Mouse (Mus musculus): ENCODE measurements around the gene Siva1. TPM values are rescaled to one million over a fixed set of nuclear protein-coding genes. Genes with fewer than 3 reads are reported as not detected.

The Siva1 gene
- polyA plus RNA-seq, 1 experiment from 2014 or later: 281 TPM

GRCm38 (mm10) chr12:112628197-112628596 is 16.3 kb upstream of the Siva1 start:
- Histone ChIP-seq H3K27ac (no peak overlapping the region), H3K27me3 (ENCODE audit: insufficient read depth, poor library complexity, severe bottlenecking) (peaks cover 8% of the 10 kb centered on the region; the same call in 1 of the 2 replicates), H3K4me1 (replicated peaks) (peaks cover 52% of the 10 kb centered on the region), H3K36me3 (no peaks in the 10 kb centered on the region), H3K9me3 (no peaks in the 10 kb centered on the region), H3K4me3 (no peak overlapping the region)
- WGBS: 85% methylated on average over 6 of the region's 6 CpGs
- DNase-seq (ENCODE audit: low spot score): no peak

GRCm38 (mm10) chr12:112628928-112629721 is 15.4 kb upstream of the Siva1 start:
- H3K4me3 ChIP-seq: peak overlapping the region; percentile 35
- H3K9me3 ChIP-seq: no peaks in the 10 kb centered on the region
- 39% methylated on average over 19 of the region's 19 CpGs for WGBS
- peaks cover 52% of the 10 kb centered on the region for H3K4me1 ChIP-seq (replicated peaks)
- DNase-seq (ENCODE audit: low spot score): peak; percentile 69
- no peaks in the 10 kb centered on the region for H3K36me3 ChIP-seq
- 0 out of 2 replicates have a peak, but pooled peaks cover 4% of the 10 kb centered on the region for H3K27me3 ChIP-seq (ENCODE audit: insufficient read depth, poor library complexity, severe bottlenecking)
- H3K27ac ChIP-seq: peak overlapping the region; percentile 46; the same call in 1 of the 2 replicates

- DNase-seq (ENCODE audit: low spot score): no peak
- Histone ChIP-seq H3K9me3 (no peaks in the 10 kb centered on the region), H3K36me3 (no peaks in the 10 kb centered on the region), H3K4me3 (no peak overlapping the region), H3K27me3 (ENCODE audit: insufficient read depth, poor library complexity, severe bottlenecking) (0 out of 2 replicates have a peak, but pooled peaks cover 4% of the 10 kb centered on the region), H3K27ac (no peak overlapping the region), H3K4me1 (replicated peaks) (peaks cover 48% of the 10 kb centered on the region)
- 93% methylated on average over 12 of the region's 12 CpGs for WGBS
These were observed 14.4 kb upstream of the Siva1 start for GRCm38 (mm10) chr12:112630029-112630428.

- no peak for DNase-seq (ENCODE audit: low spot score)
- Histone ChIP-seq H3K4me3 (no peak overlapping the region), H3K27ac (no peak overlapping the region), H3K27me3 (ENCODE audit: insufficient read depth, poor library complexity, severe bottlenecking) (0 out of 2 replicates have a peak, but pooled peaks cover 4% of the 10 kb centered on the region), H3K36me3 (no peaks in the 10 kb centered on the region), H3K4me1 (replicated peaks) (peaks cover 48% of the 10 kb centered on the region), H3K9me3 (no peaks in the 10 kb centered on the region)
- 83% methylated on average over 5 of the region's 5 CpGs for WGBS
These were observed 13.7 kb upstream of the Siva1 start for GRCm38 (mm10) chr12:112630796-112631195.

GRCm38 (mm10) chr12:112631472-112631871 is 13.0 kb upstream of the Siva1 start:
- no peak for DNase-seq (ENCODE audit: low spot score)
- 53% methylated on average over 1 of the region's 1 CpGs for WGBS

GRCm38 (mm10) chr12:112632084-112632777 is 12.2 kb upstream of the Siva1 start:
- WGBS: 74% methylated on average over 11 of the region's 11 CpGs
- no peak for DNase-seq (ENCODE audit: low spot score)
- Histone ChIP-seq H3K4me1 (replicated peaks) (peaks cover 38% of the 10 kb centered on the region), H3K36me3 (no peaks in the 10 kb centered on the region), H3K27ac (0 out of 2 replicates have a peak overlapping the region, but pooled peaks have one; percentile 62), H3K4me3 (no peak overlapping the region), H3K9me3 (no peaks in the 10 kb centered on the region), H3K27me3 (ENCODE audit: insufficient read depth, poor library complexity, severe bottlenecking) (0 out of 2 replicates have a peak, but pooled peaks cover 4% of the 10 kb centered on the region)

More at GRCm38 (mm10) chr12:112631472-112631871, 13.0 kb upstream of the Siva1 start:
- H3K4me1 ChIP-seq (replicated peaks): peaks cover 44% of the 10 kb centered on the region
- H3K27ac ChIP-seq: no peak overlapping the region
- H3K27me3 ChIP-seq (ENCODE audit: insufficient read depth, poor library complexity, severe bottlenecking): 0 out of 2 replicates have a peak, but pooled peaks cover 4% of the 10 kb centered on the region
- H3K36me3 ChIP-seq: no peaks in the 10 kb centered on the region
- no peaks in the 10 kb centered on the region for H3K9me3 ChIP-seq
- H3K4me3 ChIP-seq: no peak overlapping the region

- Histone ChIP-seq H3K4me3 (no peak overlapping the region), H3K36me3 (no peaks in the 10 kb centered on the region), H3K4me1 (replicated peaks) (peaks cover 38% of the 10 kb centered on the region), H3K27me3 (ENCODE audit: insufficient read depth, poor library complexity, severe bottlenecking) (0 out of 2 replicates have a peak, but pooled peaks cover 4% of the 10 kb centered on the region), H3K9me3 (no peaks in the 10 kb centered on the region), H3K27ac (0 out of 2 replicates have a peak overlapping the region, but pooled peaks have one; percentile 1)
- no peak for DNase-seq (ENCODE audit: low spot score)
- 86% methylated on average over 5 of the region's 5 CpGs for whole genome bisulfite sequencing
These were observed 11.6 kb upstream of the Siva1 start for GRCm38 (mm10) chr12:112632907-112633306.

GRCm38 (mm10) chr12:112633686-112634085 is 10.8 kb upstream of the Siva1 start:
- Histone ChIP-seq H3K36me3 (no peaks in the 10 kb centered on the region), H3K4me1 (replicated peaks) (peaks cover 30% of the 10 kb centered on the region), H3K4me3 (no peak overlapping the region), H3K9me3 (no peaks in the 10 kb centered on the region), H3K27ac (no peak overlapping the region), H3K27me3 (ENCODE audit: insufficient read depth, poor library complexity, severe bottlenecking) (0 out of 2 replicates have a peak, but pooled peaks cover 4% of the 10 kb centered on the region)
- 68% methylated on average over 9 of the region's 9 CpGs for WGBS
- no peak for DNase-seq (ENCODE audit: low spot score)

GRCm38 (mm10) chr12:112639526-112639925 is 5.0 kb upstream of the Siva1 start:
- H3K4me1 ChIP-seq (replicated peaks): peaks cover 8% of the 10 kb centered on the region; the same call in 1 of the 2 replicates
- 88% methylated on average over 10 of the region's 10 CpGs for WGBS
- no peak overlapping the region for H3K4me3 ChIP-seq
- no peak overlapping the region for H3K27ac ChIP-seq
- no peaks in the 10 kb centered on the region for H3K27me3 ChIP-seq (ENCODE audit: insufficient read depth, poor library complexity, severe bottlenecking)
- no peak for DNase-seq (ENCODE audit: low spot score)
- no peaks in the 10 kb centered on the region for H3K9me3 ChIP-seq
- H3K36me3 ChIP-seq: no peaks in the 10 kb centered on the region

- DNase-seq (ENCODE audit: low spot score): no peak
- H3K27ac ChIP-seq: no peak overlapping the region
- 93% methylated on average over 6 of the region's 6 CpGs for WGBS
- peaks cover 15% of the 10 kb centered on the region for H3K36me3 ChIP-seq
- H3K27me3 ChIP-seq (ENCODE audit: insufficient read depth, poor library complexity, severe bottlenecking): no peaks in the 10 kb centered on the region
- H3K4me1 ChIP-seq (replicated peaks): peaks cover 27% of the 10 kb centered on the region
- no peaks in the 10 kb centered on the region for H3K9me3 ChIP-seq
- no peak overlapping the region for H3K4me3 ChIP-seq
These were observed 1.4 kb upstream of the Siva1 start for GRCm38 (mm10) chr12:112643126-112643525.

GRCm38 (mm10) chr12:112644855-112645506 is 502 bp downstream of the Siva1 start:
- peak overlapping the region; percentile 94 for H3K27ac ChIP-seq
- WGBS: under 1% methylated on average over 75 of the region's 75 CpGs
- peaks cover 34% of the 10 kb centered on the region for H3K36me3 ChIP-seq
- H3K4me1 ChIP-seq (replicated peaks): peaks cover 27% of the 10 kb centered on the region
- no peaks in the 10 kb centered on the region for H3K27me3 ChIP-seq (ENCODE audit: insufficient read depth, poor library complexity, severe bottlenecking)
- peak overlapping the region; percentile 89 for H3K4me3 ChIP-seq
- no peaks in the 10 kb centered on the region for H3K9me3 ChIP-seq
- DNase-seq (ENCODE audit: low spot score): no peak

- WGBS: 65% methylated on average over 6 of the region's 6 CpGs
- H3K36me3 ChIP-seq: peaks cover 45% of the 10 kb centered on the region
These were observed 1.7 kb downstream of the Siva1 start for GRCm38 (mm10) chr12:112646139-112646538.

More at GRCm38 (mm10) chr12:112646139-112646538, 1.7 kb downstream of the Siva1 start:
- Histone ChIP-seq H3K4me3 (peak overlapping the region; percentile 89), H3K4me1 (replicated peaks) (peaks cover 27% of the 10 kb centered on the region), H3K27me3 (ENCODE audit: insufficient read depth, poor library complexity, severe bottlenecking) (no peaks in the 10 kb centered on the region), H3K9me3 (no peaks in the 10 kb centered on the region), H3K27ac (peak overlapping the region; percentile 94)
- no peak for DNase-seq (ENCODE audit: low spot score)
